Mouse (Mus musculus): ENCODE measurements at regions not wholly inside any gene's neighbourhood (a gene's known extent, or its start where the extent isn't known, plus 50 kb on each side); places are given as distances from the start of the nearest gene placed in this dataset.

GRCm38 (mm10) chr10:41018888-41019287, 53.2 kb downstream of the Gpr6 start:
- in situ Hi-C loops (cut with MboI, MseI): loop anchor here (10.0 to 25.0 kb wide), 2 partner anchors 266 to 668 kb away; no protein-coding TSS in a partner anchor

GRCm38 (mm10) chr10:41016547-41016946, 55.5 kb downstream of the Gpr6 start:
- in situ Hi-C loops (cut with MboI, MseI): loop anchor here (10.0 to 25.0 kb wide), 2 partner anchors 268 to 671 kb away; no protein-coding TSS in a partner anchor

- in situ Hi-C loops (cut with MboI, MseI): loop anchor here (10.0 to 25.0 kb wide), 2 partner anchors 269 to 672 kb away; no protein-coding TSS in a partner anchor
Observed at GRCm38 (mm10) chr10:41015654-41016053, 56.4 kb downstream of the Gpr6 start.

GRCm38 (mm10) chr10:41010585-41010984, 61.5 kb downstream of the Gpr6 start:
- in situ Hi-C loops (cut with MboI, MseI): loop anchor here (10.0 to 25.0 kb wide), 2 partner anchors 274 to 677 kb away; no protein-coding TSS in a partner anchor

GRCm38 (mm10) chr10:41007866-41008265, 64.2 kb downstream of the Gpr6 start:
- in situ Hi-C loops (cut with MboI, MseI): loop anchor here (25.0 kb wide), 1 partner anchor 679 kb away; no protein-coding TSS in a partner anchor

- in situ Hi-C loops (cut with MboI, MseI): loop anchor here (25.0 kb wide), 1 partner anchor 681 kb away; no protein-coding TSS in a partner anchor
Observed at GRCm38 (mm10) chr10:41006634-41007033, 65.5 kb downstream of the Gpr6 start.

GRCm38 (mm10) chr10:41005776-41006175, 66.3 kb downstream of the Gpr6 start:
- in situ Hi-C loops (cut with MboI, MseI): loop anchor here (25.0 kb wide), 1 partner anchor 682 kb away; no protein-coding TSS in a partner anchor

- in situ Hi-C loops (cut with MboI, MseI): loop anchor here (25.0 kb wide), 1 partner anchor 683 kb away; no protein-coding TSS in a partner anchor
Observed at GRCm38 (mm10) chr10:41004753-41005152, 67.3 kb downstream of the Gpr6 start.

- in situ Hi-C loops (cut with MboI, MseI): loop anchor here (25.0 kb wide), 1 partner anchor 683 kb away; no protein-coding TSS in a partner anchor
Observed at GRCm38 (mm10) chr10:41004044-41004689, 67.9 kb downstream of the Gpr6 start.

- in situ Hi-C loops (cut with MboI, MseI): loop anchor here (25.0 kb wide), 1 partner anchor 684 kb away; no protein-coding TSS in a partner anchor
Observed at GRCm38 (mm10) chr10:41003197-41003596, 68.9 kb downstream of the Gpr6 start.

GRCm38 (mm10) chr10:41000965-41001364, 71.1 kb downstream of the Gpr6 start:
- in situ Hi-C loops (cut with MboI, MseI): loop anchor here (25.0 kb wide), 1 partner anchor 686 kb away; no protein-coding TSS in a partner anchor

GRCm38 (mm10) chr10:40999486-40999885, 72.6 kb downstream of the Gpr6 start:
- in situ Hi-C loops (cut with MboI, MseI): no loop called here

GRCm38 (mm10) chr10:40998799-40999198, 73.3 kb downstream of the Gpr6 start:
- in situ Hi-C loops (cut with MboI, MseI): no loop called here

GRCm38 (mm10) chr10:40998330-40998729, 73.8 kb downstream of the Gpr6 start:
- in situ Hi-C loops (cut with MboI, MseI): no loop called here

GRCm38 (mm10) chr10:40997606-40998005, 74.5 kb downstream of the Gpr6 start:
- in situ Hi-C loops (cut with MboI, MseI): no loop called here
